Mouse (Mus musculus): Measurements from ENCODE around the gene Snx32. TPM values are rescaled to one million over a fixed set of nuclear protein-coding genes. Genes with fewer than 3 reads are reported as not detected.
A peak's percentile ranks its signal among the peaks of the same experiment; 100 is the strongest.

The Snx32 gene
- polyA plus RNA-seq, 1 experiment from 2014 or later: 11.9 TPM

DNA sequence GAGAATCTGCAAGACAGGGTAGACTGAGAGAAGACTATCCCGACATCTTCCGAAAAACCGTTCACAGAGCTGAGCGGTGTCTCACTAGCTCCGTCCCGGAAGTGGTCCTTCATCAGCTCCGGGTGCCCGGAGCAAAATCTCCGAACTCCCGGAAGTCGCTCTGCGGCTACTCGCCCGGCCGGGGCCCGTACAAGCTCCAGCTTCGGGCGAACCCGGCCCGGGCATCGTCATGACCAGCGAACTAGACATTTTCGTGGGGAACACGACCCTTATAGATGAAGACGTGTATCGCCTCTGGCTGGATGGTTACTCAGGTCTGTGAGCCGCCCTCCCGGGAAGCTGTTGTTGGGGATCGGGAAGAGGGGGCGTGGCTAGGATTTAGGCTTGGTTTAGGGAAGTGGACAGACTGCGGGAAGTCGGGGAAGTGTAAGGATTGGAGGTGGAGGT is 49.9 kb downstream of the Snx32 start, which contains the start of gene Fibp:
Gene Fibp, plus strand, starts transcription at position 151 of the 447 bp plus-strand sequence.
- Histone ChIP-seq H3K27ac (peak within 1 kb of the TSS; percentile 80), H3K9ac (peak within 1 kb of the TSS; percentile 75), H3K4me3 (peak within 1 kb of the TSS; percentile 61), H3K4me1 (peaks cover 26% of the 10 kb centered on the region), H3K4me2 (replicated peaks) (peak within 1 kb of the TSS; percentile 90), H3K36me3 (peaks cover 31% of the 10 kb centered on the region), H3K9me3 (no peaks in the 10 kb centered on the region), H3K27me3 (no peaks in the 10 kb centered on the region)
- WGBS: under 1% methylated on average over 32 of the region's 32 CpGs
- 0 out of 2 replicates have a peak, but pooled peaks have one; percentile 22 for ATAC-seq (ENCODE audit: insufficient number of reproducible peaks, insufficient read depth, low FRiP score, low TSS enrichment)

DNA sequence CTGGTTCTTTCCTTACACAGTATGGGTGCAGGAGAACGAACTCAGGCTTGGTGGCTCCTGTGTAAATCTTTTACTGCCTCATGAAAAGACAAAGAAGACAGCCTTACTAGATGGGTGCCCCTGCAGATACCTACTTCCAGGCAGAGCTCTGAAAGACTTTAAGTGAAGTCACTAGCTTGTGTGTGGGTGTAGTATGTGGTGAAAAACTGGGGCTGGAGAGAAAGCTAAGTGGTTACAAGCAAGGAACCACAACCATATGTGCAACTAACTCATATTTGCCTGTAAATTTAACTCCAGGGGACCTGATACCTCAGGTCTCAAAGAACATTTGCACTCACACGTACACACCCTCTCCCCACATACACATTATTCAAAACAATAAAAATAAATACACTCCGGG is 50.4 kb downstream of the Snx32 start:
- H3K4me3 ChIP-seq: peak overlapping the region; percentile 61
- ATAC-seq (ENCODE audit: insufficient number of reproducible peaks, insufficient read depth, low FRiP score, low TSS enrichment): no peak
- peak overlapping the region; percentile 90 for H3K4me2 ChIP-seq (replicated peaks)
- peak overlapping the region; percentile 80 for H3K27ac ChIP-seq
- peak overlapping the region; percentile 75 for H3K9ac ChIP-seq
- H3K27me3 ChIP-seq: no peaks in the 10 kb centered on the region
- no peaks in the 10 kb centered on the region for H3K9me3 ChIP-seq
- H3K36me3 ChIP-seq: peaks cover 27% of the 10 kb centered on the region
- peaks cover 31% of the 10 kb centered on the region for H3K4me1 ChIP-seq
- 26% methylated on average over 3 of the region's 3 CpGs for WGBS

DNA sequence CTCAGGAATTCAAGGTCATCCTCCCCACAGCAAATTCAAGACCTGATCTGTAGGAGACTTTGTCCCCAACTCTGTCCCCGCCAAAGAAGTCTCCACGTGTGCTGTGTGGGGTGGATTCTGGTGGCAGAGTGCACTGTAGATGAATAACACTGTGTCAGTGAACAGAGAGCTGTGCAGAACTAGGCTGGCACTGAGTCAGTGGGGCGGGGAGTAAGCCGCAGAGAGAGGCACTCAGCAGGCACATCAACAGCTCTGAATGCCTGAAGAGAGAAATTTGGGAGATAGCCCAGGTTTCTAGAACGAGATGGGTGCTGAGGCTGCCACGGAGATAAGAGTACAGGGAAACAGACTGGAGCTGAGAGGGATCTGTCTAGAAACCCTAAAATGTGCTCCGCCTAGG is 51.3 kb downstream of the Snx32 start:
- no peak for ATAC-seq (ENCODE audit: insufficient number of reproducible peaks, insufficient read depth, low FRiP score, low TSS enrichment)
- Histone ChIP-seq H3K4me1 (peaks cover 28% of the 10 kb centered on the region), H3K4me3 (no peak overlapping the region), H3K27me3 (no peaks in the 10 kb centered on the region), H3K36me3 (peaks cover 29% of the 10 kb centered on the region), H3K9me3 (no peaks in the 10 kb centered on the region), H3K9ac (no peak overlapping the region), H3K4me2 (replicated peaks) (no peak overlapping the region), H3K27ac (no peak overlapping the region)
- 77% methylated on average over 7 of the region's 7 CpGs for WGBS

DNA sequence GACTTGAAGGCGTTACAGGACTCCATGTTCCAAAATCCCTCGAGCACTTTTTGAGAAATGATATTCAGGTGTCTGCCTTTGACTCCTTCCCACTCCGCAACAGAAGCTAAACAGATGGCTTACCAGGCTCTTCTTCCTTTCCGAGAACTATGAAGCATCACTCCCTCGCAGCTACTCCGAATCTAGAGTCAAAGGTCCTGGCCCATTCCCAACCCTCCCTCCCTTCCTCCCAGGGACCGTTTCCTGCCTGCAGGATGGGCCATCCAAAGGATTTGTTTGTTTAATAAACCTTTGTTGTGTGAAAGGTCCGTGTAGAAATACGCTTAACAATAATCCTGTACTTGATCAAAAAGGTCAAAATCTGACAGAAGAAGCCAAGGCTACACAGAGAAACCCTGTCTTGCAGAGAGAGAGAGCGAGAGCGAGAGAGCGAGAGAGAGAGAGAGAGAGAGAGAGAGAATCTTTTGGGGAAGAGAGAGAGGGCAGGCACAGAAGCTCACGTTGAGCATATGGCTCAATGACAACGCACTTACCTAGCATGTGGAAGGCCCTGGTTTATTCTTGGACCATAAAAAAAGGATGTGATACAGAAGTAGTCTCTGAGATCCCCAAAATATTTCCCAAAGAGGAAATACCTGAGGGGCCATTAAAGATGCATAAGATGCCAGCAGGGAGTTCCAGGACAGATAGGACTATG is 52.4 kb downstream of the Snx32 start, which contains the start of gene Ccdc85b:
Gene Ccdc85b, minus strand, starts transcription at position 149 of the 697 bp plus-strand sequence.
- no peak for ATAC-seq (ENCODE audit: insufficient number of reproducible peaks, insufficient read depth, low FRiP score, low TSS enrichment)
- peaks cover 27% of the 10 kb centered on the region for H3K4me1 ChIP-seq
- peaks cover 20% of the 10 kb centered on the region for H3K36me3 ChIP-seq
- no peaks in the 10 kb centered on the region for H3K27me3 ChIP-seq
- 18% methylated on average over 14 of the region's 14 CpGs for WGBS
- H3K4me3 ChIP-seq: peak within 1 kb of the TSS; percentile 79
- peak within 1 kb of the TSS; percentile 91 for H3K27ac ChIP-seq
- H3K9ac ChIP-seq: peak within 1 kb of the TSS; percentile 86
- peak within 1 kb of the TSS; percentile 99 for H3K4me2 ChIP-seq (replicated peaks)
- H3K9me3 ChIP-seq: no peaks in the 10 kb centered on the region

DNA sequence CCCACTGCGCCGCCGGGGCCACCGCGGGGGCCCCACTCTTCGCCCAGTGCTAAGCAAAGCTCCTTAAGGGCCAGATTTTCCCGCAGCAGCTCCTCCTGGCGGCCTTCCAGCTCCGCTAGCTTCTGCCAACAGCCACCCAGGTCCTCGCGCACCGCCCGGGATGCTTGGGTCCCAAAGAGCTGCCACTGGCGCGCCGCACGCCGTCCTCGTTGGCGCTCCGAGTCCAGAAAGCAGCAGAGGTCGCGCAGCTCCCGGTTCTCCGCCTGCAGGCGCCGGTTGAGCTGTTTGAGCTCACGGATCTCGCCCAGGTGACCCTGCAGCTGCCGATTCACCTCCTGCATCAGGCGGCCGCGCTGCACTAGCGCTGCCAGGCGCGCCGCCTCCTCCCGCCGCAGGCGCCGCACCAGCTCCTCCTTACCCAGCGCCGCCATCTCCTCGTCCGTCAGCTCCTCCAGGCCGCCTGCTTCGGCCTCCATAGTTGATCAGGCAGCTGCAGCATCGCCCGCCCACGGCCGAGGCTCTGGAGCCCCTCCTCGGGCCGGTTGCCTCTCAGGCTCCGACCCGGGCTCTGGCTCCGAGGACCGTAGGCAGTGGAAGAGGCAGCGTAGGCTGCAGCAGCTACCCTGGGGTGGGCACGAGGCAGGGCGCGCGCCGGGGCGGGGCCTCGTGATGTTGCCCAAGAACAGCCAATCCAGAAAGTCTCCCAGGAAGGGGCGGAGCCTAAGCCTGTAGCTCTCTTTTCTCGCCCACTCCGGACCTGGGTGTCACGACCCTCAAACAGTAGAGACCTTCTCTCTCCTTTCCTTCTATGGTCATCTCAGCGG is 53.2 kb downstream of the Snx32 start:
- H3K9ac ChIP-seq: peak overlapping the region; percentile 86
- H3K9me3 ChIP-seq: no peaks in the 10 kb centered on the region
- WGBS: under 1% methylated on average over 70 of the region's 70 CpGs
- peaks cover 12% of the 10 kb centered on the region for H3K36me3 ChIP-seq
- no peaks in the 10 kb centered on the region for H3K27me3 ChIP-seq
- peak overlapping the region; percentile 91 for H3K27ac ChIP-seq
- H3K4me1 ChIP-seq: peaks cover 27% of the 10 kb centered on the region
- peak; percentile 84 for ATAC-seq (ENCODE audit: insufficient number of reproducible peaks, insufficient read depth, low FRiP score, low TSS enrichment)
- H3K4me3 ChIP-seq: peak overlapping the region; percentile 79
- H3K4me2 ChIP-seq (replicated peaks): peak overlapping the region; percentile 99

DNA sequence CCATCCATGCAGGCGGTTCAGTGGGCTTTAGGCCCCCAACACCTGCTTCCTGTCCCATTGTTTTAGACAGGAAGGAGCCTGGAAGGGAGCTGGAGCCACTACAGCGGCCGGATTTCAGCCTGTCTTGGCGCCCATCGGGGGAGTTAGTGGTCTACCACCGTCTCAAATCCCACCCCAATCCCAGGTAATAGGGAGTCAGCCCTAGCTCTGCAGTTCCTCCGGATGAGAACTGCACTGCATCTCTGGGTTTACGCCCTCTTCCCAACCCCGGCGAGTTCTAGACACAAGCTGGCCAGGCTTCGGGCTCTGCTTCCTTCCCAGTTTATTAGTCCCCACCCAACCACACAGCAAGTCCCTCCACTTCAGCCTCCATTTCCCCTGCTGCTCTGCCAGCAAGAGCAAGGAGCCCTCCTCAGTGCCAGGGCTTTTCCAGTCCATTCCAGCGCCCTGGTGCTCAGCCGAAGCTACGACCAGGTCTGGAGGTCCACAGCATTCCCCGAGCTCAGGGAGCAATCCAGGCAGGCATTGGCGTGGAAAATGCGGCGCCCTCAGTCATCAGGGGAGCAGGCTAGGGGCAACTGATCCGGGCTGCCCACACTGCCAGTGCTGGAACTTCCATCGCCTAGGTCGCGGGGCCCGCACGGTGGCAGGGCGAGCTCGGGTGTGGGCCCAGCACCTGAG is 54.0 kb downstream of the Snx32 start:
- no peak for ATAC-seq (ENCODE audit: insufficient number of reproducible peaks, insufficient read depth, low FRiP score, low TSS enrichment)
- WGBS: 6% methylated on average over 26 of the region's 26 CpGs
- H3K27me3 ChIP-seq: no peaks in the 10 kb centered on the region

DNA sequence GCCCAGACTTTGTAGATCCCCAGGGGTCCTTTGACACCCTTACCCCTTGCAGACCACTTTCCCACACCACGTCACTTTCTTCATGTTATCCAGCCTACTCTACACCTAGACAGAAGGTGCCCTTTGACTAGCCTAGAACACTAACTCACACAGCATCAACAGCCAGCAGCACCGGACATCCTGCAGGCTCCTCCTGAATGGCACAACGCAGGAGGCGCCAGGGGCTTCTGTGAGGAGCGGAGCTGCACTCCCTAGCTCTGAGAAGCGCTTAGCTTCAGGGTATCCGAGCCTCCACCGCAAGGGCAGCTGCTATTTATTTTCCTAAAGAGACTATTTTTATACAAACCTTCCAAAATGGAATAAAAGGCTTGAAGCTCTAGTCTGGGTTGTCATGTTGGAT is 54.8 kb downstream of the Snx32 start:
- Histone ChIP-seq H3K9me3 (no peaks in the 10 kb centered on the region), H3K27ac (no peak overlapping the region), H3K27me3 (peaks cover under 1% of the 10 kb centered on the region; the same call in 1 of the 2 replicates), H3K4me1 (peaks cover 17% of the 10 kb centered on the region), H3K4me2 (replicated peaks) (peak overlapping the region; percentile 99), H3K4me3 (0 out of 2 replicates have a peak overlapping the region, but pooled peaks have one; percentile 79), H3K36me3 (peaks cover 10% of the 10 kb centered on the region; the same call in 1 of the 2 replicates), H3K9ac (peak overlapping the region; percentile 86; the same call in 1 of the 2 replicates)
- 61% methylated on average over 8 of the region's 8 CpGs for WGBS
- ATAC-seq (ENCODE audit: insufficient number of reproducible peaks, insufficient read depth, low FRiP score, low TSS enrichment): no peak

More for the DNA sequence above, 54.0 kb downstream of the Snx32 start:
- Histone ChIP-seq H3K36me3 (peaks cover 10% of the 10 kb centered on the region; the same call in 1 of the 2 replicates), H3K9ac (peak overlapping the region; percentile 86), H3K4me1 (peaks cover 23% of the 10 kb centered on the region), H3K9me3 (no peaks in the 10 kb centered on the region), H3K27ac (peak overlapping the region; percentile 91), H3K4me2 (replicated peaks) (peak overlapping the region; percentile 99), H3K4me3 (peak overlapping the region; percentile 79)

DNA sequence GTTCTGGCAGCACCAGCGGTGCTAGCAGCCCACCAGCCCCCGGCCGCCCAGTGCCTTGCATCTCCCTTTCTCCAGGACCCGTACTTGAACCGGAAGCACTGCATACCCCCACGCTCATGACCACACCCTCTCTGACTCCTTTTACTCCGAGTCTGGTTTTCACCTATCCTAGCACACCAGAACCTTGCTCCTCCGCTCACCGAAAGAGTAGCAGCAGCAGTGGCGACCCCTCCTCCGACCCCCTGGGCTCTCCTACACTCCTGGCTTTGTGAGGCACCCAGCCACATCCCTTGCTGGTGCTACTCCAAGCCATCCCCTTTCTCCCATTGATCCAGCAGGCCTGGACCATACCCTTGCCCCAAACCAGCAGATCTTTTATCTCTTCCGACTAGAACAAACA is 55.3 kb downstream of the Snx32 start:
- peak overlapping the region; percentile 99 for H3K4me2 ChIP-seq (replicated peaks)
- WGBS: 87% methylated on average over 12 of the region's 12 CpGs
- peaks cover 5% of the 10 kb centered on the region for H3K27me3 ChIP-seq
- peaks cover 17% of the 10 kb centered on the region for H3K4me1 ChIP-seq
- H3K36me3 ChIP-seq: peaks cover 10% of the 10 kb centered on the region; the same call in 1 of the 2 replicates
- 0 out of 2 replicates have a peak overlapping the region, but pooled peaks have one; percentile 79 for H3K4me3 ChIP-seq
- ATAC-seq (ENCODE audit: insufficient number of reproducible peaks, insufficient read depth, low FRiP score, low TSS enrichment): no peak
- H3K9ac ChIP-seq: peak overlapping the region; percentile 31; the same call in 1 of the 2 replicates
- no peaks in the 10 kb centered on the region for H3K9me3 ChIP-seq
- H3K27ac ChIP-seq: no peak overlapping the region

DNA sequence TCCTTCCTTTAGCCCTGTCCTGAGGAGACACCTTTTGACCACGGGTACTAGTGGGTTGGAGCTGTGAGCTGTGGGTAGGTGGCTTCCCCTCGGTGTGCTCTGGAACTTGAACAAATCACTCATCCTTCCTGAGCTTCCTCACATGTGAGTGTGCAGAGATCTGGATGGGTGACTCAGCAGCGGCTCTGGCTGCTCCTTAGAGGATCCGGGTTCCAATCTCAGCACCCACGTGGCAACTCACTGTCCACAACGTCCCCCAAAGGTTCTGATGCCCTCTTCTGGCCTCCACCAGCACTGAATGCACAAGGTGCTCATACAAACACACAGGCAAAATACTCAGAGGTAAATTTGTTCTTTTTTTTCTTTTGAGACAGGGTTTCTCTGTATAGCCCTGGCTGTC is 58.6 kb downstream of the Snx32 start:
- Histone ChIP-seq H3K27ac (no peak overlapping the region), H3K36me3 (peaks cover 10% of the 10 kb centered on the region; the same call in 1 of the 2 replicates), H3K27me3 (peaks cover 38% of the 10 kb centered on the region), H3K9ac (no peak overlapping the region), H3K4me2 (replicated peaks) (no peak overlapping the region), H3K9me3 (no peaks in the 10 kb centered on the region), H3K4me1 (peaks cover 36% of the 10 kb centered on the region), H3K4me3 (no peak overlapping the region)
- no peak for ATAC-seq (ENCODE audit: insufficient number of reproducible peaks, insufficient read depth, low FRiP score, low TSS enrichment)
- WGBS: 84% methylated on average over 6 of the region's 6 CpGs

DNA sequence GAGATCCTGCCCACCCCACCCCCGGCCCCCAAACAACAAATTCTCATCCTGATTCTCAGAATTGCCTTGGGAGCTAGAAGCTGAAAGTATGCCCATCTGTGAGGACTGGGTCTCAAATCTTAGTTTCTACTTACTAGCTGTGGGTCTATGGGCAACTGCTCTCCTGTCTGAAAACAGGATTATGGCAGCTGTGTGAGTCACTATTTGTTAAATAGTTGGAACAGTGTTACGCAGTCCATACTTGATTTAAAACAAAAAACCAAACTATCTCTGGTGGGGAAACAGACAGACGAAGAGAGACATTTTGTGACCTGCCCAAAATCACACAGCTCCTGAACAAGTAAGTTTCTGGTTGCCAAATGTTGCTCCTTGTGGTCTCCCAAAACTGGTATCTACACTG is 60.7 kb downstream of the Snx32 start:
- H3K9me3 ChIP-seq: no peaks in the 10 kb centered on the region
- WGBS: 86% methylated on average over 3 of the region's 3 CpGs
- peaks cover 50% of the 10 kb centered on the region for H3K27me3 ChIP-seq
- peaks cover 23% of the 10 kb centered on the region; the same call in 1 of the 2 replicates for H3K4me1 ChIP-seq
- H3K27ac ChIP-seq: no peak overlapping the region
- H3K36me3 ChIP-seq: peaks cover 5% of the 10 kb centered on the region; the same call in 1 of the 2 replicates
- no peak overlapping the region for H3K4me3 ChIP-seq
- H3K9ac ChIP-seq: no peak overlapping the region
- no peak overlapping the region for H3K4me2 ChIP-seq (replicated peaks)
- ATAC-seq (ENCODE audit: insufficient number of reproducible peaks, insufficient read depth, low FRiP score, low TSS enrichment): no peak
